Mouse (Mus musculus) layer of hippocampus, postnatal 10 days (tissue): ENCODE data around the gene Cdh18. TPM values are rescaled to one million over a fixed set of nuclear protein-coding genes. Genes with fewer than 3 reads are reported as not detected.

Experiments
- DNase-seq, 2 experiments: peaks; one replicate each; pipeline ENCODE4 v3.0.0; 2021; ENCODE audit warnings: low spot score in 2 of 2
- total RNA-seq, 2 experiments: library from RNA; stranded (reverse); gene quantifications; 2 replicates each; pipeline ENCODE4 v1.2.3; 2021

The Cdh18 gene
- total RNA-seq, 2 experiments from 2014 or later = 10.1 to 11.1 TPM

GRCm38 (mm10) chr15:23452098-23452625, 903.3 kb downstream of the Cdh18 start:
- peak in 1 of 2 experiments; percentile 16 for DNase-seq

GRCm38 (mm10) chr15:23453331-23453730, 904.5 kb downstream of the Cdh18 start:
- no peak for DNase-seq

- no peak for DNase-seq
Observed at GRCm38 (mm10) chr15:23455344-23455743, 906.5 kb downstream of the Cdh18 start.

DNA sequence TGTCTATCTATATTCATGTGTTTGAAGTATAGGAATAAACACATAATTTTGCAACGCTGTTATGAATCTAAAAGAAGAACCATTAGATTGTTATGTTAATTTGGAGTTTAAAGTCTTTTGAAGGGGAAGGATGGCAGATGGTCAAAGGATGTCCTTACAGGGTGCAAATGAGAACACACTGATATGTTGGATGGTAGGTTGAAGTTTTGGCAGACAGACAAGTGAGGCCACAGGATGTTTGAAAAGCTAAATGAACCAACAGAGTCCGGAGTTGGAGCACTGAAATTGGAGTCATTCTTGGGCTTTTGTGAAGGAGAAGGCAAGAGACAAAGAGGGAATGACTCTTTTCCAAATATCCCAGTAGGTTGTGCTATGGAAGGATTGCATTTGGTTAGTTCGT, 908.6 kb downstream of the Cdh18 start:
- no peak for DNase-seq

DNA sequence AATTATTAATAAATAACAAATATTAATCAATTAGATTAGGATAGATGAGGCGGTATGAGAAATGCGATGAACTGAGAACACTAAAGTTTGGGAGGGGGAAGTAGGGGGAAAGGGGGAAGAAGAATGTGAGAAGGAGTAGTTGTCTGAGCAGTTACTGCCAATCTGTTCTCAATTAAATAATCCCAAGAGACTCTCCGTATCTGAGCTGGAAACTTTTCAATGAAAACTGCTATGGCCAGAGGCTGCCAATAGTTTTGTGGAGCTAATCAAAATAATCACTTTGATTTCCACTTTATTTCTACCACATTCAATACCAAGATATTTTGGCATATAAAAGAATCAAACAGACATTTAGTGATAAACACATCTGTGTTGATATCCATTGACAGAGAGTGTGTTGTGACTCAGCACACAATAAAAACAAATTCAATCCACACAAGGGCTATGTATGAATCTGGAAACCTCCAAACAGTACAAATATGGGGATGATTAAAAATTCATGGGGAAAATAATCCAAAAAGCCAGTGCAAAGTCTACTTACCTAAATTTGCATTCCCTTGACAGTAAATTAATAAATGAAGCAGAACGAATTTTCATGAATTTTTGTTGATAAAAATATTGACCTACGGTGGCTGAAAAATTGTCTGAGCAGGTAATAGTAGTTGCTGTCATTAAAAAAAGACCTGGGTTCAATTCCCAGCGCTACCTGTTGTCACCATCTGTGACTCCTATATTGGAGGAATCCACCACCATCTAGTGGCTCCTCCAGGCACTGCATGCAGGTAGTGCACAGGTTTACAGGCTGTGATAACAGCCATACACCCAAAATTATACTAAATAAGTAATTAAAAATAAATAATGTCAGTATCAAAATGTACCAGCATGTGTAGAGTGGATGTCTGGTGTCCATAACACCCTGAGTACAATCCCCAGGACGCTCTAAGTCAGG, 922.0 kb downstream of the Cdh18 start:
- no peak for DNase-seq

DNA sequence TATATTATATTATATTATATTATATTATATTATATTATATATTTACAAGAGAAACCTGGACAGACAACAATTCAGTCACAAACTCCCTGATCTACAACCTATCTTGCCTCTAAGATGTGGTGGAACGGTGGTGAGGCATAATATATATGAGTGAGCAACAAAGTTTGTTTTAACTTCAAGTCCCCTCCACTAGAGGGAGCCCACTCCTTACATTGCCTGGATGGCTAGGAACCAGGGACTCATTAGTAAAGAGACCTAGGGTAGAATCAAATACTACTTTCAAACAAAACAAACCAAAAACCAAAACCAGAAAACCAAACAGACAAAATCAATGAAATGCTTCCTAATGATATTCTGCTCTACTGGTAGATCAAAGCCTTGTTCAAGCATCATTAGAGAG, 937.5 kb downstream of the Cdh18 start:
- no peak for DNase-seq

DNA sequence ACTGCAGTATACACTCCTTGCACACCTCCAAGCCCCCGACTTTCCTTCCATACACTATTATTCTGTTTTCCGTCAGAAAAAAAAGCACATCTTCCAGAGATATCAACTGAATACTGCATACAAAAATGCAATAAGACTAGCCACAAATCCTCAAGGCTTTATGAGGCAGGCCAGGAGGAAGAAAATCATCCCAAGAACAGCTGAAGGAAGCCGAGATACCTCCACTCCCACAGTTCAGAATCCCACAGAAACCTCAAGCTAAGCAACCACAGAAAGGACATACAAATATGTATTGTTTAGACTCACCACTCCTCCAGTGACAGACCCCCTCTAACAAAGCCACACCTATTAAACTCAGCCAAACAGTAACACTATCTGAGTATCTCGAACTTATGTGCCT, 957.7 kb downstream of the Cdh18 start:
- DNase-seq = no peak

DNA sequence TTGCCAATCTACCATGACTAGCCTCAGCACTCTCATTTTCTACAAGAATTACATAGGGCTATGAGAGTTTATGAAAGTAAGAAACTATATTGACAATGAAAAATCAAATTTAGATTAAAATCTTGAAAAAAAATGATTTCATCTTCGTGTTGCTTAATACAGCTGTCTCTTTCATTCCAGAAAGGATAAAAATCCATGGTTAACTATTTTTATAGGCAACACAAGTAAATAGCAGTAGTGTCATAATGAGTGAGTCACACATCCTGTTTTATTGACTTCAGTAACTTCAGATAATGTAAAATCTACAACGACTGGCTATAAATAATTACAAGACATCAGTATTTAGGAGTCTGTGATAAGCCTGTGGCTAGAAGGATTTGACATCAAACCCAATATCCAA, 960.9 kb downstream of the Cdh18 start:
- DNase-seq = no peak

DNA sequence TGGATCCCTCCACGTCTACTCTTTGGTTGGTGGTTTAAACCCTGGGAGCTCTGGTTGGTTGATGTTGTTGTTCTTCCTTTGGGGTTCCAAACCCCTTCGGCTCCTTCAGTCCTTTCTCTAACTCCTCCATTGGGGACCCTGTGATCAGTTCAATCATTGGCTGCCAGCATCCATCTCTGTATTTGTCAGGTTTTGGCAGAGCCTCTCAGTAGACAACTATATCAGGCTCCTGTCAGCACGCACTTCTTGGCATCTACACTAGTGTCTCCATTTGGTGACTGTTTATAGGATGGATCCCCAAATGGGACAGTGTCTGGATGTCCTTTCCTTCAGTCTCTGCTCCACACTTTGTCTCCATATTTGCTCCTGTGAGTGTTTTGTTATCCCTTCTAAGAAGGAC, 967.0 kb downstream of the Cdh18 start:
- no peak for DNase-seq

DNA sequence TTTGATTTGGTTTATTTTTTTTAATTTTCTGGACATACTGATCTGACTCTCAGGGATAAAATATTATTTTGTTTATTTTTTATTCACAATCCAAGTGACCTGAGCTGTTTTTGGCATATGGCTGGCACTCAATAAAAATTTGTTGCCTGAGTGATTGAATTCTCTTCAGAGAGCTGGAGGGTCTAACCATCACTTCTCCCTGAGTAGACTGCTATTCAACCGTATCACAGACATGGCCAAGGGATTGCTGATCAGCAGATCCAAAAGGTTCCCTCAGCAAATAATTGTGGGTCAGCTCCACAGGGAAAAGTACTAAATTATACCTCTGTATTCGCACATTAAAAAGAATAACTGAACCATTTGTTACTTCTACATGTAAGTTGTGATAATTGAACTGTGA, 969.3 kb downstream of the Cdh18 start:
- no peak for DNase-seq
